Mouse (Mus musculus): ENCODE data around the gene Isg20. TPM values are rescaled to one million over a fixed set of nuclear protein-coding genes. Genes with fewer than 3 reads are reported as not detected.

The Isg20 gene
- polyA plus RNA-seq, 1 experiment from 2014 or later, result 2.3 TPM

DNA sequence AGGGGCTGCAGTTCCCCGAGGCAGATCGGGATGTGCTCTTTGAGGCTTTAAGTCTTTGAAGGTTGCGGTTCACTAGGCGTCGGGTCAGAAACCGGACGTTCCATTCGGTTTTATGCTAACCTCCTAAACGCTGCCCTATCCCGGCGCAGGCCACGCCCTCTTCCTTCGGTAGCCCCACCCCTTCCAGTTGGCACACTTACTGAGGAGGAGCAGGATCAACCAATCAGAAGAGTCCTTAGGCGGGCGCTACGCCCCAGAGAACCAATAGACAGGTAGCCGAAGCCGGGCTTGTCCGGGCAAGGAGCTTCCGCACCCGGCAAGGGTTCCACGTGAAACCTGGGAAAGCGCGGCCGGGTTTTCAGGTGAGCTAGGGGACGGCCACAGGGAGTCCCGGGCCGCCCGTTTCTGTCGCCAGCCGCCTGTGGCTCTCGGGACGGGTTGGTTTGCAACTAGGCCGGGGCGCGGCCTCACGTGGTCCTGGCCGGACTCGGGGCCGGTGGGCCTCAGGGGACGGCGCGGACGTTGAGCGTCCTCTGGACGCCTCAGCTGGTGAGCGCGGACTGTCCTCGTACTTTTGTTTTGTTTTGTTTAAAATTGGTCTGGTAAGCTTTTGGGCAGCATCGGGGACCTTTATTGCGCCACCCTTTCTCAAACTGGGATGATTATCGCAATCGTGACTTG is 17.4 kb upstream of the Isg20 start, which contains the start of gene Aen:
Gene Aen, plus strand, starts transcription at position 202 of the 681 bp plus-strand sequence.
- ATAC-seq (replicated peaks; ENCODE audit: low FRiP score, low read depth), result peak; percentile 97
- peak; percentile 100 for DNase-seq (ENCODE audit: low spot score)
- Histone ChIP-seq H3K9ac (ENCODE audit: low read depth, low read length) (peak within 1 kb of the TSS; percentile 79), H3K27ac (0 out of 2 replicates have a peak within 1 kb of the TSS, but pooled peaks have one; percentile 42), H3K9me3 (replicated peaks; ENCODE audit: low read length) (no peaks in the 10 kb centered on the region), H3K36me3 (ENCODE audit: insufficient read depth, low read length) (no peaks in the 10 kb centered on the region), H3K4me1 (replicated peaks; ENCODE audit: insufficient read depth, low read length) (no peaks in the 10 kb centered on the region), H3K27me3 (ENCODE audit: insufficient read depth, low read length) (no peaks in the 10 kb centered on the region), H3K4me2 (ENCODE audit: low read length) (peak within 1 kb of the TSS; percentile 63), H3K4me3 (replicated peaks; ENCODE audit: low read depth, low read length) (peak within 1 kb of the TSS; percentile 84)
- WGBS, result 2% methylated on average over 53 of the region's 53 CpGs
- no peak for TF ChIP-seq CTCF (IDR thresholded peaks at IDR 0.05; ENCODE audit: low read depth)

DNA sequence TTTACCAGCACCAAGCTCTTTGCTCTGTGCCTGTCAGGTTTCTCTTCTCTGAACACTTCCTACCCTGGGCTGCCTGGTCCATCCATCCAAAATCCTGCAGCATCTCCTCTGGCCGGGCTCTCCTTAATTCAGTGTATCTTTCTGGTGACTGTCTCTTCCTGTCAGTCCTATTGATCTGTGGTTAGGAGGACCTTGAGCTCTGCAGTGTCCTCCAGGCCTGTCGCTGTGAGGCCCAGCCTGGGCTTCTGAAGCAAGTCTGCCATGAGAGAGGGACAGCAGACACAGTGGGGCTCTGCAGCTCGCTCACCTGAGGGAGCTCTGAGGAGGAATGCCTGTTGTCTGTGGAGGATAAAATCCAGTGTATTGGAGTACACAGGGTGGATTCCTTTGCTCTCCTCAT is 15.7 kb upstream of the Isg20 start:
- Histone ChIP-seq H3K4me1 (replicated peaks; ENCODE audit: insufficient read depth, low read length) (no peaks in the 10 kb centered on the region), H3K4me2 (ENCODE audit: low read length) (no peak overlapping the region), H3K36me3 (ENCODE audit: insufficient read depth, low read length) (peaks cover 5% of the 10 kb centered on the region), H3K27me3 (ENCODE audit: insufficient read depth, low read length) (no peaks in the 10 kb centered on the region), H3K9me3 (replicated peaks; ENCODE audit: low read length) (no peaks in the 10 kb centered on the region), H3K9ac (ENCODE audit: low read depth, low read length) (no peak overlapping the region), H3K27ac (no peak overlapping the region), H3K4me3 (replicated peaks; ENCODE audit: low read depth, low read length) (no peak overlapping the region)
- 95% methylated on average over 3 of the region's 3 CpGs for WGBS
- no peak for ATAC-seq (replicated peaks; ENCODE audit: low FRiP score, low read depth)
- TF ChIP-seq CTCF (IDR thresholded peaks at IDR 0.05; ENCODE audit: low read depth), result no peak
- no peak for DNase-seq (ENCODE audit: low spot score)

DNA sequence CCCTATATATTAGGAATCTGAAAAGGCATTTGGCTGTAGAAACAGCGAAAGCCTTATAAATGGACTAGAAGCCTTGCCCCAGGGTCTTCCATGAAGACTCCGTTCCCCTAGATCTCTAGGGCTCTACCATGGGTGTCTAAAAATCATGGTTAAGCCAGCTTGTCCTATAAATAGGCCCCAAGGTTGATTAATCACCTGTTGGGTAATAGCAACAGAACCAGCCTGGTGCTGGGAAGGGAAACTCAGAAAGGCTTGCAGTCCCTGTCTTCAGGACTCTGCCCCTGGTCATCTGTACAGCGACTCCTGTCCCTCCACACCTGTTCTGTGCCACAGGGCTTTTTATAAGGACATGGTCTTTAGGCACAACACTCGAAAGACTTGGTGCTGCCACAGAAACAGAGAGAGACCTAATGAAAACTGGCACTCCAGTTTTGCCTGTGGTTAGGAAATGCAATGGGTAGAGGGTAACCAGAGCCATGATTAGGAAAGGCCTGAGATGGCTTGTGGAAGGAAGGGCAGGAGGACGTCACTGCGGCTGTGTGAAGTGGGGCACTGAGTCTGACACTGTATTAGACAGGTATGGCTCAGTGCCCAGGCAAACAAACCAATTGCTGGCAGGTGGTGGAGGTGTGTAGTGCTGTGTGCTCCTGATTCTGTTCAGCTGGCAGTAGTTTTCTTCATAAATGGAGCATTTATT is 9.9 kb upstream of the Isg20 start:
- TF ChIP-seq CTCF (IDR thresholded peaks at IDR 0.05; ENCODE audit: low read depth), result no peak
- Histone ChIP-seq H3K4me1 (replicated peaks; ENCODE audit: insufficient read depth, low read length) (no peaks in the 10 kb centered on the region), H3K9me3 (replicated peaks; ENCODE audit: low read length) (no peaks in the 10 kb centered on the region), H3K9ac (ENCODE audit: low read depth, low read length) (no peak overlapping the region), H3K27ac (no peak overlapping the region), H3K27me3 (ENCODE audit: insufficient read depth, low read length) (no peaks in the 10 kb centered on the region), H3K4me2 (ENCODE audit: low read length) (no peak overlapping the region), H3K4me3 (replicated peaks; ENCODE audit: low read depth, low read length) (no peak overlapping the region), H3K36me3 (ENCODE audit: insufficient read depth, low read length) (peaks cover 23% of the 10 kb centered on the region)
- no peak for DNase-seq (ENCODE audit: low spot score)
- ATAC-seq (replicated peaks; ENCODE audit: low FRiP score, low read depth), result no peak
- WGBS, result 92% methylated on average over 6 of the region's 6 CpGs

DNA sequence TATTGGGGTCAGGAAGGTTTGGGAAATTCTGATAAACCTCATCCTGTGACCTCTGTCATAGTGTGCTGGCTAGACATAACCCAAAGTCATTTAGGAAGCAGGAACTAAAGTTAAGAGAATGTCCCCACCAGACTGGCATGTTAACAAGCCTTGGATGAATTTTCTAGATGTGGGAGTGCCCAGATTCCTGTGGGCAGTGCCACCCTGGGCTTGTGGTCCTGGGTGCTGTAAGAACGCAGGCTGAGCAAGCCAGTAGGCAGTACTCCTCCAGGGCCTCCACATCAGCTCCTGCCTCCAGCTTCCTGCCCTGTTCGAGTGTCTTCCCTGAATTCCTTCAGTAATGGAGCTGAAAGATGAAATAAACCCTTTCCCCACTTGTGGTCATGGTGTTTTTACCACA is 9.0 kb upstream of the Isg20 start:
- no peak overlapping the region for H3K27ac ChIP-seq
- H3K36me3 ChIP-seq (ENCODE audit: insufficient read depth, low read length), result peaks cover 28% of the 10 kb centered on the region
- no peak for TF ChIP-seq CTCF (IDR thresholded peaks at IDR 0.05; ENCODE audit: low read depth)
- WGBS, result 87% methylated on average over 2 of the region's 2 CpGs
- no peaks in the 10 kb centered on the region for H3K27me3 ChIP-seq (ENCODE audit: insufficient read depth, low read length)
- no peaks in the 10 kb centered on the region for H3K4me1 ChIP-seq (replicated peaks; ENCODE audit: insufficient read depth, low read length)
- H3K9me3 ChIP-seq (replicated peaks; ENCODE audit: low read length), result no peaks in the 10 kb centered on the region
- H3K4me3 ChIP-seq (replicated peaks; ENCODE audit: low read depth, low read length), result no peak overlapping the region
- DNase-seq (ENCODE audit: low spot score) (no peak), ATAC-seq (replicated peaks; ENCODE audit: low FRiP score, low read depth) (no peak)
- H3K9ac ChIP-seq (ENCODE audit: low read depth, low read length), result no peak overlapping the region
- H3K4me2 ChIP-seq (ENCODE audit: low read length), result no peak overlapping the region

DNA sequence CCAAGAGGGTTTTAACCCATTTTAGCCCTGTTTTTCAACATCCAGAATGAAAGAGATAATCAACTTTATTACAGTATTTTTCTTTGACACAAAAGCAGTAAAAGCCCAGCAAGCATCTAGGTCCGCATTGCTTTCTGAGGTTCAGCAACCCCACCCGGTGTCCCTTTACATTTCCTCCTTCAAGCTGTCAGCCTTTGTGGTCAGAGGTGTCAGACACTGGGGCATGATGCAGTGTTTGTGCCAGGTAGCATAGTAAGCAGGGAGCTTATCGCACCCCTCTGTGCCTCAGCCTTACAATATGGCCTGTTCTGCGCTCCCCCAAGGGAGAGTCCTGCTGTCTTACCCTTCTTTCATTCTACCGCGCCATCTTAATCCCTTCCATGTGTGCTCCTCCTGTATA is 4.2 kb upstream of the Isg20 start:
- WGBS, result 92% methylated on average over 6 of the region's 6 CpGs
- no peak overlapping the region for H3K4me3 ChIP-seq (replicated peaks; ENCODE audit: low read depth, low read length)
- no peak overlapping the region for H3K9ac ChIP-seq (ENCODE audit: low read depth, low read length)
- ATAC-seq (replicated peaks; ENCODE audit: low FRiP score, low read depth) (no peak), DNase-seq (ENCODE audit: low spot score) (no peak)
- no peaks in the 10 kb centered on the region for H3K27me3 ChIP-seq (ENCODE audit: insufficient read depth, low read length)
- H3K4me2 ChIP-seq (ENCODE audit: low read length), result no peak overlapping the region
- H3K36me3 ChIP-seq (ENCODE audit: insufficient read depth, low read length), result peaks cover 16% of the 10 kb centered on the region; the same call in 1 of the 2 replicates
- H3K27ac ChIP-seq, result no peak overlapping the region
- H3K4me1 ChIP-seq (replicated peaks; ENCODE audit: insufficient read depth, low read length), result peaks cover 7% of the 10 kb centered on the region; the same call in 1 of the 2 replicates
- no peaks in the 10 kb centered on the region for H3K9me3 ChIP-seq (replicated peaks; ENCODE audit: low read length)
- no peak for TF ChIP-seq CTCF (IDR thresholded peaks at IDR 0.05; ENCODE audit: low read depth)

DNA sequence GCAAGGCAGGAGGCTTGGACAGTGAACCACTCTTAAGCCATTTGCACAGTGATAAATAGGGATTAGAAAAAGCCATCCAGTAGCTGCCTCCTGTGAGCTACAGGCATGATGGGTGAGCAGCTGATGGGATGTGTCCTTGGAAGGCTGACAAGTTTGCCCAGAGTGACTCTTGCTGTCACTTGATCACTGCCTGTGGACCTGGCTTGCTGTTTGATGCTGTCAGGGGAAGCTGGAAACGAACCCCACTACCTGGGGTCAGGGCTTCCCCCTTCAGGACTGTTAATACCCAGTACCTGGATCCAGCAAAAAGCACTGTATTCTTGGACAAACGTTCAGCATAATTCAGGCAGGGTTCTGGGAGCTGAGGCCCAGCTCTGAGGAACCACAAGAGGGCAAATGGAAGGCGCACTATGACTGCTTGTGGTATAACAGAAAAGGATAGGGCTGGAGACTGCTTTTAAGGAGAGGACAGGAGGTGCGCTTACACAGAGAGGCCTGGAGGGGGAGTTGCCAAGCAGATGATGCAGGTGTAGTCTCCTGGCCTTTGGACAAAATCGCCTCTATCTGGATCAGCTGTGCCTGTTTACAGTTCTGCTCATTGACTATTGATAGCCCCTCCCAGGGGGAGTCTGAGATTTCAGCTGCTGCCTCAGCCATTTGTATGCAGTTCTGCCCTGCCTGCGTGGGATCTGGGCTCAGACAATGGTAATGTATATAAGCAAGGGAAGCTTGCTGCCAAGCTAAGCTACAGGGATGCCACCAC is 2.7 kb upstream of the Isg20 start:
- Histone ChIP-seq H3K27me3 (ENCODE audit: insufficient read depth, low read length) (no peaks in the 10 kb centered on the region), H3K27ac (no peak overlapping the region), H3K4me2 (ENCODE audit: low read length) (no peak overlapping the region), H3K36me3 (ENCODE audit: insufficient read depth, low read length) (peaks cover 13% of the 10 kb centered on the region; the same call in 1 of the 2 replicates), H3K9me3 (replicated peaks; ENCODE audit: low read length) (no peaks in the 10 kb centered on the region), H3K9ac (ENCODE audit: low read depth, low read length) (no peak overlapping the region), H3K4me3 (replicated peaks; ENCODE audit: low read depth, low read length) (no peak overlapping the region), H3K4me1 (replicated peaks; ENCODE audit: insufficient read depth, low read length) (peaks cover 7% of the 10 kb centered on the region; the same call in 1 of the 2 replicates)
- peak; percentile 32 for DNase-seq (ENCODE audit: low spot score)
- ATAC-seq (replicated peaks; ENCODE audit: low FRiP score, low read depth), result no peak
- peak; percentile 37 for TF ChIP-seq CTCF (IDR thresholded peaks at IDR 0.05; ENCODE audit: low read depth)
- WGBS, result 56% methylated on average over 6 of the region's 6 CpGs

All from kidney, postnatal 0 days (tissue).